In genomic region chr13:99502911-99503310, GRCm38 (mm10) we compare ENCODE assay signal across 11 mouse cellular contexts. TPM values are rescaled to one million over a fixed set of nuclear protein-coding genes. Genes with fewer than 3 reads are reported as not detected.
DNase-seq lines count a peak whose midpoint lies in the region; ATAC-seq and TF ChIP-seq lines count a peak whose summit lies in the region.
"Had no signal": no experiment of that assay in that cellular context is flagged by ENCODE, and none has a peak within 500 bp of the region (broad histone marks: within the 10 kb centered on the region; RNA-seq: fewer than 3 reads in every experiment).

No protein-coding gene starts in this region.

- no peak for TF ChIP-seq EP300 in stomach, postnatal 0 days (optimal IDR thresholded peaks at IDR 0.05)

- DNase-seq in neural tube, embryonic 10.5 days (ENCODE audit: extremely low spot score, low spot score), result no peak
- no peak for DNase-seq in hindbrain, embryonic 11.5 days (ENCODE audit: low spot score)
- no peak for DNase-seq in midbrain, embryonic 11.5 days (ENCODE audit: low spot score, missing footprints)
- DNase-seq in stomach, postnatal 0 days (ENCODE audit: low spot score), result no peak
- no peak for DNase-seq in urinary bladder, postnatal 14 days (ENCODE audit: low spot score)
- DNase-seq in retina, postnatal 1 day, result no peak
- DNase-seq in urinary bladder, adult 2 months (ENCODE audit: low spot score), result no peak
- DNase-seq: cerebellum, postnatal 25 days had no signal

- 58% methylated on average over 7 of the region's 7 CpGs for WGBS in neural tube, embryonic 12.5 days
- WGBS in hindbrain, embryonic 11.5 days, result 54% methylated on average over 7 of the region's 7 CpGs
- 78% methylated on average over 7 of the region's 7 CpGs for WGBS in midbrain, embryonic 11.5 days
- 65% methylated on average over 7 of the region's 7 CpGs for WGBS in stomach, postnatal 0 days

- H3K4me1 ChIP-seq in neural tube, embryonic 12.5 days, result peaks cover 45% of the 10 kb centered on the region
- H3K4me1 ChIP-seq in hindbrain, embryonic 11.5 days (replicated peaks; ENCODE audit: control insufficient read depth, insufficient read depth, low read length), result peaks cover 12% of the 10 kb centered on the region
- peaks cover 23% of the 10 kb centered on the region for H3K4me1 ChIP-seq in midbrain, embryonic 11.5 days (ENCODE audit: control insufficient read depth, insufficient read depth, low read length)
- 0 out of 2 replicates have a peak, but pooled peaks cover 3% of the 10 kb centered on the region for H3K4me1 ChIP-seq in stomach, postnatal 0 days (replicated peaks; ENCODE audit: control insufficient read depth, insufficient read depth)

- H3K27me3 ChIP-seq in neural tube, embryonic 12.5 days (replicated peaks), result no peaks in the 10 kb centered on the region
- H3K27me3 ChIP-seq in hindbrain, embryonic 11.5 days (ENCODE audit: control insufficient read depth, insufficient read depth, low read length), result no peaks in the 10 kb centered on the region
- no peaks in the 10 kb centered on the region for H3K27me3 ChIP-seq in midbrain, embryonic 11.5 days (ENCODE audit: control insufficient read depth, insufficient read depth, low read length)
- no peaks in the 10 kb centered on the region for H3K27me3 ChIP-seq in stomach, postnatal 0 days (ENCODE audit: control insufficient read depth, insufficient read depth, low read length)
- H3K27me3 ChIP-seq: stomach, embryonic 15.5 days had no signal

- TF ChIP-seq CTCF in stomach, postnatal 0 days (IDR thresholded peaks at IDR 0.05; ENCODE audit: low read depth), result no peak

- H3K27ac ChIP-seq in neural tube, embryonic 12.5 days, result peak overlapping the region; percentile 42; the same call in 1 of the 2 replicates
- H3K27ac ChIP-seq in hindbrain, embryonic 11.5 days (ENCODE audit: low read depth, low read length), result peak overlapping the region; percentile 52
- no peak overlapping the region; the same call in 1 of the 2 replicates for H3K27ac ChIP-seq in midbrain, embryonic 11.5 days (ENCODE audit: low read depth, low read length)
- H3K27ac ChIP-seq in stomach, postnatal 0 days (replicated peaks), result no peak overlapping the region
- H3K27ac ChIP-seq: stomach, embryonic 15.5 days had no signal

- no peak overlapping the region for H3K9ac ChIP-seq in neural tube, embryonic 12.5 days
- H3K9ac ChIP-seq in hindbrain, embryonic 11.5 days (ENCODE audit: low read depth, low read length), result no peak overlapping the region
- H3K9ac ChIP-seq in midbrain, embryonic 11.5 days (ENCODE audit: low read length), result 0 out of 2 replicates have a peak overlapping the region, but pooled peaks have one; percentile 12
- H3K9ac ChIP-seq in stomach, postnatal 0 days (ENCODE audit: low read length), result no peak overlapping the region
- H3K9ac ChIP-seq: stomach, embryonic 15.5 days had no signal

- no peak overlapping the region for H3K4me3 ChIP-seq in neural tube, embryonic 12.5 days
- no peak overlapping the region for H3K4me3 ChIP-seq in hindbrain, embryonic 11.5 days (ENCODE audit: low read depth, low read length)
- no peak overlapping the region for H3K4me3 ChIP-seq in midbrain, embryonic 11.5 days (ENCODE audit: low read depth, low read length)
- no peak overlapping the region for H3K4me3 ChIP-seq in stomach, postnatal 0 days (ENCODE audit: low read depth, low read length)
- H3K4me3 ChIP-seq: erythroblast, embryonic 14.5 days; stomach, embryonic 15.5 days had no signal

- H3K9me3 ChIP-seq in neural tube, embryonic 12.5 days, result no peaks in the 10 kb centered on the region
- no peaks in the 10 kb centered on the region for H3K9me3 ChIP-seq in hindbrain, embryonic 11.5 days (ENCODE audit: control insufficient read depth, low read length)
- no peaks in the 10 kb centered on the region for H3K9me3 ChIP-seq in midbrain, embryonic 11.5 days (ENCODE audit: control insufficient read depth, low read length)
- no peaks in the 10 kb centered on the region for H3K9me3 ChIP-seq in stomach, postnatal 0 days (ENCODE audit: control insufficient read depth, low read length)
- H3K9me3 ChIP-seq: stomach, embryonic 15.5 days had no signal

- H3K36me3 ChIP-seq in neural tube, embryonic 12.5 days, result peaks cover 59% of the 10 kb centered on the region
- H3K36me3 ChIP-seq in hindbrain, embryonic 11.5 days (ENCODE audit: control insufficient read depth, insufficient read depth, low read length), result peaks cover 10% of the 10 kb centered on the region
- H3K36me3 ChIP-seq in midbrain, embryonic 11.5 days (ENCODE audit: control insufficient read depth, insufficient read depth, low read length), result peaks cover 28% of the 10 kb centered on the region
- H3K36me3 ChIP-seq in stomach, postnatal 0 days (ENCODE audit: control insufficient read depth, insufficient read depth, low read length), result no peaks in the 10 kb centered on the region
- H3K36me3 ChIP-seq: stomach, embryonic 15.5 days had no signal

- no peak for ATAC-seq in neural tube, embryonic 12.5 days (ENCODE audit: low FRiP score, low read depth)
- no peak for ATAC-seq in hindbrain, embryonic 11.5 days (ENCODE audit: low FRiP score)
- ATAC-seq in midbrain, embryonic 11.5 days (ENCODE audit: low FRiP score), result no peak
- ATAC-seq in stomach, postnatal 0 days (ENCODE audit: low FRiP score, low TSS enrichment), result peak; percentile 41; the same call in 1 of the 2 replicates

- H3K4me2 ChIP-seq in neural tube, embryonic 12.5 days (replicated peaks), result peak overlapping the region; percentile 39
- H3K4me2 ChIP-seq in hindbrain, embryonic 11.5 days (replicated peaks; ENCODE audit: low read depth, low read length), result no peak overlapping the region
- H3K4me2 ChIP-seq in midbrain, embryonic 11.5 days, result no peak overlapping the region
- no peak overlapping the region for H3K4me2 ChIP-seq in stomach, postnatal 0 days (replicated peaks; ENCODE audit: low read depth)
- H3K4me2 ChIP-seq: stomach, embryonic 15.5 days had no signal

RNA-seq across cellular contexts. Expression of gene Map1b, which starts 13.4 kb away (rescaled TPM):
- polyA plus RNA-seq in neural tube, embryonic 12.5 days (2016; fragmentation: Nextera tagmentation; extraction: Ambion mirVana), result 1,223 and 1,491 TPM in 2 replicates
- polyA plus RNA-seq in hindbrain, embryonic 11.5 days (2014; fragmentation: Nextera tagmentation; extraction: Ambion mirVana), result 1,051 and 1,521 TPM in 2 replicates
- polyA plus RNA-seq in midbrain, embryonic 11.5 days (2014; fragmentation: Nextera tagmentation; extraction: Ambion mirVana), result 911 and 979 TPM in 2 replicates
- 54.1 and 63.8 TPM in 2 replicates for polyA plus RNA-seq in stomach, postnatal 0 days (2015; fragmentation: Nextera tagmentation; extraction: Ambion mirVana)
- 7.6 and 16.2 TPM in 2 replicates for polyA plus RNA-seq in urinary bladder, adult 2 months (2012; rRNA removed)
- polyA plus RNA-seq: erythroblast, embryonic 14.5 days had no signal

Comparison
In these comparisons a context has a peak if more than half of its experiments do, and no peak if none do; other contexts are left out.
1. H3K27ac ChIP-seq: peak in neural tube, embryonic 12.5 days (single experiment) and hindbrain, embryonic 11.5 days (single experiment); none in midbrain, embryonic 11.5 days (single experiment) and stomach, postnatal 0 days (single experiment).
2. RNA of gene Map1b, which starts 13.4 kb away (polyA plus RNA-seq): 1,051 to 1,521 TPM in hindbrain, embryonic 11.5 days, 1,223 to 1,491 TPM in neural tube, embryonic 12.5 days and 911 to 979 TPM in midbrain, embryonic 11.5 days; 54.1 to 63.8 TPM in stomach, postnatal 0 days and 7.6 to 16.2 TPM in urinary bladder, adult 2 months; every median in the first group is over 10 times any median in the second.